Mouse (Mus musculus): Measurements from ENCODE around the gene Alk.

DNA sequence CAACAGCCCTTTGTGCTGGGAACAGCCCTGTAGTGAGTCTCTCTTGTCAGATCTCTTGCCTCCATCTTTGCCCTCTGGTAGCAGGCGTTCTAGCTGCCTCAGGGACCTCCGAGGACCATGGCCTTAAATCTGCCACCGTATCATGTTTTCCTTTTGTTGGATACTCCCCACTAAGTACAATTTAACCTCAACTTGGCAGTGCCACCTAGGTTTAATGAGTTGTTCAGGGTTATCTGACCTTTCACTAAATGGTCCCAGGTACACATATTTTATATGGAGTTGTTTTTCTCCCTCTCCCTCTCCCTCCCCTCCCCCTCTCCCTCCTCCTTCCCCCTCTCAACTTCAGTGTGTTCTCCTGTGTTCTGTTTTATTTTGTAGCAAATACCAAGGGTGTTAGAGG, 669.1 kb downstream of the Alk start:
- TF ChIP-seq CTCF (IDR thresholded peaks at IDR 0.05; ENCODE audit: borderline replicate concordance, control insufficient read depth, extremely low read depth, insufficient read depth, low read length, poor library complexity) (no peak), POLR2A (IDR thresholded peaks at IDR 0.05; ENCODE audit: control insufficient read depth, extremely low read depth, insufficient read depth, low read length, poor library complexity) (no peak)

All from thymus, adult 2 months (tissue).